Mouse (Mus musculus) thymus, postnatal 4 days (tissue): Measurements from ENCODE around the gene Il6st.

Experiments used
- DNase-seq: peaks from one replicate; pipeline ENCODE4 v3.0.0; 2021

Gene Il6st

GRCm38 (mm10) chr13:112533556-112533955, 69.7 kb downstream of the Il6st start:
- DNase-seq = no peak

- DNase-seq = no peak
Measured at GRCm38 (mm10) chr13:112536611-112537010, 72.7 kb downstream of the Il6st start.

- no peak for DNase-seq
Measured at GRCm38 (mm10) chr13:112537065-112537464, 73.2 kb downstream of the Il6st start.

- DNase-seq = no peak
Measured at GRCm38 (mm10) chr13:112540616-112541015, 76.7 kb downstream of the Il6st start.

GRCm38 (mm10) chr13:112541223-112541975, 77.5 kb downstream of the Il6st start:
- DNase-seq = no peak

- no peak for DNase-seq
Measured at GRCm38 (mm10) chr13:112551641-112552548, 88.0 kb downstream of the Il6st start.

- no peak for DNase-seq
Measured at GRCm38 (mm10) chr13:112553304-112553703, 89.4 kb downstream of the Il6st start.

- no peak for DNase-seq
Measured at GRCm38 (mm10) chr13:112556501-112556900, 92.6 kb downstream of the Il6st start.
